Mouse (Mus musculus) cortical plate, adult 2 months (tissue): Measurements from ENCODE around the gene Igdcc4. TPM values are rescaled to one million over a fixed set of nuclear protein-coding genes. Genes with fewer than 3 reads are reported as not detected.
A peak's percentile ranks its signal among the peaks of the same experiment; 100 is the strongest.

Source experiments
- H3K27ac ChIP-seq: fragments of 200-500 bp; 2 replicates; pipeline ENCODE4 v1.5.1; 2012; ENCODE audit warnings: low read length, control low read depth, inconsistent platforms; ENCODE audit not compliant: insufficient read depth
- H3K4me1 ChIP-seq: fragments of 200-500 bp; 2 replicates; pipeline ENCODE4 v1.6.1; 2011; ENCODE audit warnings: low read length; ENCODE audit not compliant: control insufficient read depth, insufficient read depth
- H3K4me3 ChIP-seq: fragments of 200-500 bp; 2 replicates; pipeline ENCODE4 v1.5.1; 2011; ENCODE audit warnings: mild to moderate bottlenecking, low read length, control low read depth; ENCODE audit not compliant: insufficient read depth
- CTCF ChIP-seq: fragments of 200-500 bp; IDR thresholded peaks from 2 replicates; pipeline ENCODE4 v1.5.1; 2011; ENCODE audit warnings: mild to moderate bottlenecking, control low read depth, low read length; ENCODE audit not compliant: insufficient read depth; ENCODE audit errors: extremely low read depth
- POLR2A ChIP-seq: fragments of 200-500 bp; IDR thresholded peaks from 2 replicates; pipeline ENCODE4 v1.6.1; 2011; ENCODE audit warnings: mild to moderate bottlenecking, low read length, control low read depth; ENCODE audit not compliant: insufficient read depth; ENCODE audit errors: extremely low read depth
- polyA plus RNA-seq: library from polyadenylated mRNA; depleted of rRNA; stranded (reverse); fragments of >200 nt; gene quantifications from 2 replicates; pipeline ENCODE4 v1.2.3, GENCODE M21; 2012

The Igdcc4 gene
- polyA plus RNA-seq, 1 experiment: 27.2 TPM

DNA sequence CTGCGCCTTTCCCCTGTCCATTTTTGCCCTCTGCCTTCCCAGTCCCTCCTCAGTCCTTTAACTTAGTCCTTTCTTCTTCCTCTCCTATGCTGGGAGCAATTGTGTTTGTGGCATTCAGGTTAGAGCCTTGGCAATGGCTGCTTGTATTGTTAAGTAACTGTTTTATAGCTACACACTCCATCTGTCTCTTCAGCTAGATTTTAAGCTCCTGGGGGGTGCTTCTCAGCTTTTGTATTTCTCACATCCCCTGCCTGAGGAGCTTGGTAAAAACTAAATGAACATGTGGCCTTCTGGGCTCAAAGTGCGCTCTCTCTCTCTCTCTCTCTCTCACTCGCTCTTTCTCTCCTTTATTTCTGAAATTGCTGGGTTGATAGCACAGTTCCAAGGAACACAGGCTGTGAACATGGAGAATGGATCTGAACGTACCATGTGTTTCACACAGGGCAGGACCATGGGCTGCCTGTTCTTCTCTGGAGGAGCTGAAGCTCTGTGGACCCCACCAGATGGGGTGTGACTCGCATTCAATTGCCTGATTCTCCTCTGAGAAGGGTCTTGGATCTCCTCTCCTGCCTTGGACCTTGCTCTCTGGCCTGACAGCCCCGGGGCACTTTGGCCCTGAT is 51.5 kb downstream of the Igdcc4 start:
- no peaks in the 10 kb centered on the region for H3K4me1 ChIP-seq
- no peak overlapping the region for H3K4me3 ChIP-seq
- TF ChIP-seq POLR2A (no peak), CTCF (no peak)
- no peak overlapping the region for H3K27ac ChIP-seq

DNA sequence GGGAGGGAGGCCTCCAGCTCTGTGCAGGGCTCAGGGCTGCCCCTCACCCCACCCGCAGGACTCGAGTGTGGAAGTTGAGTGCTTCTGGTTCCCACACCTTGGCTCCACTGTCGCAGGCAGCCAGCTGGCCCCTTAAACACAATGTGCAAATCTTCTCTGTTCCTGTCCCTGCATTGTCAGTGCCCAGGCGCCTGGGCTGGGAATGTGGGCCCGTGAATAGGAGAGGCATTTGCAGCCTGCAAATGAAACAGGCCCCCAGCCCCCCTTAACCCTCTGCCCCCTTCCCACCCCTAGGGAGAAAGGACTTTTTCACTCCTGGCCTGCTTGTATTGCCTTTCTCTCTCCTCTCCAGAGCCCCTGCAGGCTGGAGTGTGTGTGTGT is 52.0 kb downstream of the Igdcc4 start:
- no peaks in the 10 kb centered on the region for H3K4me1 ChIP-seq
- no peak overlapping the region for H3K27ac ChIP-seq
- TF ChIP-seq POLR2A (no peak), CTCF (no peak)
- H3K4me3 ChIP-seq: no peak overlapping the region

DNA sequence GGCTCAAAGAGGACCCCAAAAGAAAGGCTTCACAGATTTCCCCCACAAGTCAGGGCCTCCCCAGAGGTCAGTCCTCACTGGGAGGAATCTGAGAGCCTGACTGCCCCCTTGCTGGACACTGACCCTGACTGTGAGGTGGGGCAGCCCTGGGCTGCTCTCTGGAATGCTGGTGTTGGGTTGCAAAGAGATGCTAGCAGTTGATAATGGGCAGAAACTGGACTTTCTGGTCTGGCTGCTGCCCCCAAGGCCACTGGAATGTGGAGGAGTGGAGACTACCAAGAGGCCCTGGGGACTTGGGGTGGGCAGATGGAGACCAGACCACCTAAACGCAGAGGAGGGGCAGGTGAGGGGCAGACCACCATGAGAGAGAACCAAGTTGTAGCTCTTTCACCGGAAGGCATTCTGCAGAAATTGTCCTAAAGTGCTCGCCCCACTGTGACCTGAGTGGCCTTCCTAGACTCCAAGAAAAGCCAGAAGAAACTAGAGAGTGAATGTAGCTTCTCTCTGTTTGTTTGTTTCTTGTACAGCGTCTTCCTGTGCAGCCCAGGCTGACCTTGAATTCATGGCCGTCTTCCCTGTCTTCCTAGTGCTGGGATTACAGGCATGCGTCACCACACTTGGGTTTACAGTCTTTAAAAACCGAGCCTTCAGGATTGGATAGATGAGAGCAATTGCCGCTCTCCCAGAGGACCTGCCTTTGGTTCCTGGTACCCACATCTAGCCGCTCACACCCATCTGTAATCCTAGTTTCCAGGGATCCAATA is 53.6 kb downstream of the Igdcc4 start:
- Histone ChIP-seq H3K4me3 (no peak overlapping the region), H3K27ac (no peak overlapping the region), H3K4me1 (no peaks in the 10 kb centered on the region)
- TF ChIP-seq CTCF (no peak), POLR2A (no peak)

DNA sequence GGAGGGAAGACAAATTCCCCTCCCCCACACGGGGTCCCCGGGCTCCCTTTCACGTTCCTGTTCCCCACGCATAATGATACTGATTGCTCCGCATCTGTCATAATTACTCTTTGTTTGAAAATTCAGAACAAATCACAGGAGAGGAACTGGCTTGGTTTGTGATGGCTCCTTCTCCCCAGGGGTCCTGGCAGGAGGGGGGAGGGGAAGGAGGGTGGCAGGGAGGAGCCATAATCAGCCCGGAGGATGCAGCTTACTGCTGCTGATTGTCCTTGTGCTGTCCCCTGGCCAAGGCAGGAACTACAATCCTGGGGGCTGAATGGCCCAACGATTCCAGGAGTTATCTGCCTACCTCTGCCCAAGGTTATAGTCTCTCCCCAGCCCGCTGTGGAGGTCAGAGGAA is 55.3 kb downstream of the Igdcc4 start:
- Histone ChIP-seq H3K4me1 (no peaks in the 10 kb centered on the region), H3K27ac (no peak overlapping the region)
- TF ChIP-seq CTCF: no peak
- no peak for TF ChIP-seq POLR2A

DNA sequence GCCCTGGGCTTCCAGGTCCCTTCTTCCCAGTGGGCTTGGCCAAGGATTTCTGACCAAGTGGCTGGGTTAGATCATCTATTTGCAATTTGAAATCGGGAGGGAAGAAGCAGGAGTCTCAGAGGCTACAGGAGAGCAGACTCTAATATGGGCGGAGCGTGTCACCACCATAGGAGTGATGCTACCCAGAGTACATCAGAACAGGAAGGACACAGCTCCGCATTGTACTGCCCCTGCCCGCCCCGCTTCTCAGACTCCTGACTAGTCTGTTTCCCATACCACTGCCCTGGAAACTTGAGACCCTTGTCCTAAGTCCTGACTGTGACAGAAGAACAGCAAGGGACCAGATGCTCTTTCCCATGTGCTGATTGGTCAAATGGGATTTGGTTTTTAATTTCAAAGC is 56.3 kb downstream of the Igdcc4 start:
- Histone ChIP-seq H3K4me3 (no peak overlapping the region), H3K27ac (no peak overlapping the region), H3K4me1 (no peaks in the 10 kb centered on the region)
- TF ChIP-seq CTCF (no peak), POLR2A (no peak)

More for the DNA sequence above, 55.3 kb downstream of the Igdcc4 start:
- no peak overlapping the region for H3K4me3 ChIP-seq

DNA sequence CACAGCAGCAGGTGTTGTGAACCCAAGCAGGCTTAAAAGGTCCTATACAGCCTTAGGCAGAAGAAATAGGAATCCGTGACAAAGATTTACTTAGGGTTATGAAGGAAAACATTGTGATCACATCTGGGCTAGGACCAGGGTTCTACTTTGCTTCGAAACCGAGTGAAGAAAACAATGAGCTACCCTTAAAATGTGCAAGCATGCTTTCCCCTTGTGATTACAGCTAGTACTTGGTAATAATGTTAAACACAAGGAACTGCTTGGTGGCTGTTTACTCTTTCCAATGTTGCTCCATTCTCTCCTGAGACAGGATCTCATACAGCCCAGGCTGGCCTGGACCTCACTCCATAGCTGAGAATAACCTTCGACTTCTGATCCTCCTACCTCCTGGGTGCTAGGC is 59.9 kb downstream of the Igdcc4 start:
- Histone ChIP-seq H3K4me3 (no peak overlapping the region), H3K4me1 (no peaks in the 10 kb centered on the region), H3K27ac (no peak overlapping the region)
- TF ChIP-seq POLR2A (no peak), CTCF (no peak)

DNA sequence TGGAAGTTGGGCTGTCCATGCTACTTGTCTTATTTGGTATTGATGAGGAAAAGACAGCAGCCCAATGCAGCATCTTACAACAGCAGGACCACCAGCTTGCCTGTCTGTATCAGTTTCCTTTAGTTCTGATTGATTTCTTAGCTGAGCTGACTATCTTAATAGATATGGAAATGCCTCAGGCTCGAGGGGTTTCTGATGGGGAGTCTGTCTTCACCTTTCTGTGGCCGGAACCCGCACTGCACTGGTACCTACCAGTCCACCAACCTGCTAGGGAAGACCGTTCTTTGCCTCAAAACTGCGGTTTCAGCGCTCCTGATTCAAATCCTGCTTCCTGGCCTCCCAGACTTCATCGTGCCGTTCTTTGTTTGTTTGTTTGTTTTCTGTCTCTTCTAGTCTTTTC is 60.6 kb downstream of the Igdcc4 start:
- Histone ChIP-seq H3K27ac (no peak overlapping the region), H3K4me3 (no peak overlapping the region), H3K4me1 (no peaks in the 10 kb centered on the region)
- TF ChIP-seq POLR2A: no peak

DNA sequence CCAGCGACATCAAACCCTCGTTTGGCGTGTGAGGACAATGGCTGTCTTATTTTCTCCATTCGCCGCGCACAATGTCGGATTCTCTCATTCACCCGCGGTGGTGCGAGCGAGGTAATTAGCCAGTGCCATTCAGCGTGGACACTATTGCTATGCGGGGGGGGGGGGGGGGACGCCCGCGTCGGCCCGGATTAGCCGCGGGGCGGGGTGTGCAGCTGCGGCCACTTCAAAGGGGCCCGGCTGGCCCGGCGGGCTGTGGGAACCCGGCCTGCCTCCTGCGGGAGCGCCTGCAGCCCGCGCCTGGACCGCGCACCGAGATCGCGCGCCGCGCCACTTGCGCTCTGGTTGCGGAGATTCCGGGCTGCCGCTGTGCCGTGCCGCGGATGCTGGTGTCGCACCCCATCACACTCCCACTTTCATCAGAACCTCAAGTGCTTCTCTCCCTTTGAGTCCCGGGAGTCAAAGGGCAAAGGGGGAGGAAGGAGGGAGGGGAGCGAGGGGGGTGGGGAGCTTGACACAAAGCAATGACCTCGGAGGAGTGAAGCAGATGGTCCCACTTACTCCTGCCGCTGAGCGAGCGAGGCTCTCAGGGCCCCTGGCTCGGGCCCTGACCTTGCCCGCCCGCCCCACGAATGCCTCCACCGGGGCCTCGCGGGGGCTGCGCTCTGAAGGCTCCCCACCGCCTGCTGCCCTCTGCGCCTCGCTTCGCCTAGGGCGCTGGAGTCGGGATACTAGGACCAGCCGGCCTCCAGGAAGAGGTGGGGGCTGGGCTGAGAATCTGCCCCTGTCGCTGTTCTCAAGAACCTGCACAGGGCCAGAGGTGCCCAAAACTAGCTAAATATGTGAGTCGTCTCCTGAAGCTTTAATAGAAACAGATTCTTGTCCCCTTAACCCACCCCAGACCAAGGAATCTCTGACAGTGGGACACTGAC is 61.7 kb downstream of the Igdcc4 start:
- Histone ChIP-seq H3K4me1 (no peaks in the 10 kb centered on the region), H3K27ac (no peak overlapping the region), H3K4me3 (peak overlapping the region; percentile 21)
- TF ChIP-seq POLR2A (no peak), CTCF (no peak)

DNA sequence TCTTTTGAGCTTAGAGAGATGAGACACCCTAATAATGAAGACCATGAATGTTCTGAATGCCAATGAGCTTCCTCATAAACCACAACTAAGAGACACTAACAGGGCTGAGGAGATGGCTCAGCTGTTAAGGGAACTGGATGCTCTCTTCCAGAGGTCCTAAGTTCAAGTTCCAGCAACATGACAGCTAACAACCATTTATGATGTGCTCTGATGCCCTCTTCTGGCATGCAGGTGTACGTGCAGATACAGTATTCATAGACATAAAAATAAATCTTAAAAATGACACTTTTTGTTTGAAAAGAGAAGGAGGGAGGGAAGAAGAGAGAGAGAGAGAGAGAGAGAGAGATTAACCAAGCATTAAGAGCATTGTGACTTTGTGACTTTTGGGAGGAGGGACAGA is 63.6 kb downstream of the Igdcc4 start:
- H3K4me1 ChIP-seq: no peaks in the 10 kb centered on the region
- TF ChIP-seq POLR2A (no peak), CTCF (peak; percentile 36; the same call in 1 of the 2 replicates)
- no peak overlapping the region for H3K27ac ChIP-seq
- no peak overlapping the region for H3K4me3 ChIP-seq

DNA sequence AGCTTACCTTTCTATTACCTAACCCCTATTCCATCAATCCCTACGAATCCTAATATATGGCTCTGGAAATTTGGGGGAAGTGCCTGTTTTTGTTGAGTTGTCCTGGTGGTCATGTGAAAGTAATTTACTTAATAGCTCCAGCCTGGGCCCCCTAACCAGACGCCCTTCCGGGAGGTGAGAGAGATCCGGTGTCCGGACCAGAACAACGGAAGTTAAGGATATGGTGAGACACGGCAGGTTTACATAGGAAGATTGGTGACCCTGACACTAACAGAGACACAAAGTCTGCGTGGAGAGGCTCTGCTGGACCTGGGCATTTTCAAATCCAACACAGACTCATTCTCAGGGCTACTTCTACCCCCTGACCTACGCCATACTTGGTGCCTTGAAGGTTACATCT is 65.1 kb downstream of the Igdcc4 start:
- TF ChIP-seq POLR2A: no peak
- TF ChIP-seq CTCF: no peak
- H3K4me3 ChIP-seq: no peak overlapping the region
- H3K4me1 ChIP-seq: no peaks in the 10 kb centered on the region
- no peak overlapping the region for H3K27ac ChIP-seq
